Mouse (Mus musculus): ENCODE data around the gene Farp1.

- TF ChIP-seq CTCF (IDR thresholded peaks at IDR 0.05; ENCODE audit: extremely low read depth, insufficient read length, insufficient replicate concordance, low read depth, low read length) = no peak
- TF ChIP-seq POLR2A (IDR thresholded peaks at IDR 0.05; ENCODE audit: low read depth, low read length) = no peak
Measured at GRCm38 (mm10) chr14:121109116-121109504, 74.1 kb downstream of the Farp1 start.
